Mouse (Mus musculus): ENCODE measurements around the gene Vps13d.

Vps13d gene

DNA sequence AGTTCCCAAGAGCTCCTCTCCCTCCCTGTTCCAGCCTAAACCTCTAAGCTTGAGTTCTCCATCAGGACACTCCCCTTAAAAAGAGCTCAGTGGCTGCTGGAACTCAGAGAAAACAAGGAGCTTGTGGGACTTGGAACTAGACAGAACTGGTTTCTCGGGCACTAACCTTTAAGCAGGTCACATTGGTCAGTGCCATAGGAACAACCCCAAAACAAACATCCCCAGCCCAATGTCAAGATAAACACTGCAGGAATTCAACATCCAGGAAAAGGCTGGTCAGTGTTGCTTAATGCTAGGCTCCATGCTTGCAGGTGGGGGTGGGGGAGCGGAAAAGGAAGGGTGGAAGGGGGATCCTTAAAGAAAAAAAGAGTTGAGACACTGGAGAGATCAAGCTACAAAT is 120.5 kb downstream of the Vps13d start:
- DNase-seq (ENCODE audit: low spot score), result no peak

DNA sequence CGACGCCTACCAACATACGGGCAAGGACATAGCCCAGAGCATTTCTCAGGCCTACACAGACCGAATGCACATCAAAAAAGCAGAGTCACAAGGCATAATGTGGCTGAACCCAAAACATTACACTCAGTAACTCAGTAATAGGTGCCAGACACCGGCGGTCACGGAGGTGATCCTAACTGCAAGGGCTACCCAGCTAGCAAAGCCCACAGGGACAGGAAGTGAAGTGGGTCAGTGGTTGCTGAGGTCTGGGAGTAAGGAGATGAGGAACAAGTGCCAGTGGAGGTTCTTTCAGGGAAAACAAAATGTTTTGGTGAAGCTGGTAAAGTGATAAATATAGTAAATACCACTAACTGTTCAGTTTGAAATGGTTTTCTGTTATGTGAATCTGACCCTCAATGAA is 121.1 kb downstream of the Vps13d start:
- DNase-seq (ENCODE audit: low spot score), result no peak

DNA sequence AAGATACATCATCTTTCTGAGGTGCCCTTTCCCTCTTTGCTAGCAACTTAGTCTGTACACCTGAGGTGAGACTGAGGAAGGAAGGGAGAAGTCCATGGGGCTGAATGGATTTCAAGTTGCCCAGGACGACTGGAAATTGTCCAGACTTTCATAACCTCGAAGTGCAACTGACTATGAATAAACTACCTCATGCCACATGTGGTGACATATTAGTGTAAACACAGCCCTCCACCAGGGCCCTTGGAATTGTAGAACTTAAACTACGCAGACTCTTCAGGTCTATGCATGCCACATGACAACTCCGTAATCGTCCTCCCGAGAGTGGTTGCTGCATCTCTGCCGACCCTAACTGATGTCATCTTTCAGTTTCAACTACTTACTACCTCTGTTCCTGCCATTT is 122.9 kb downstream of the Vps13d start:
- no peak for DNase-seq (ENCODE audit: low spot score)

DNA sequence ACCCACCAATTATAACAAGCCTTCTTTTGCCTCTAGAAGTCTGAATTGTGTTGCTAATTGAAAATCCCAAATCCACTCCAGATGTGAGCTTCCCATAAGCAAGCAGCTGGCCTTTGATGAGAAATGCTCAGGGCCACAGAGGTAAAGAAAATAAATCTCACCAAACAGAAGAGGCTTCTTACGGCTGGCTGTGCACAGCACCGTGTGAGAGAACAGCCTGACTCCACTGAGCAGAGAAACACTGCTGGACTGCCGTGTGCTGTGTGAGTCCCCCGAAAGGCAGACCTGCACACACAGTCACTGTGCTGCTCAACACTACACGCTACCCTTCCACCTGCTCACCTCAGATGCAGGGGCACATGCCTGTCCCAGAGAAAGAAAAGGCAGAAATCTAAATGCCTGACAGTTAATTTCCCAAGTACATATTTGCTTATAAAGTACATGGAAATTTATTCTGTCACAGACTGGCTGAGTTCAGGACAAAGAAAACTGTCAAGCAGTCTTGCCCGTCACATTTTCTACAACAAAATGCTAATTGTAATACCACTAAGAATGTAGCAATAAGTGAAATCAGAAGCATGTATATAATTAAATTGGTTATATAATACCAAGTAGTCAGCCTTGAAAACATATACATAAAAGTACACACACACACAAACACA is 127.7 kb downstream of the Vps13d start:
- DNase-seq (ENCODE audit: low spot score), result no peak

DNA sequence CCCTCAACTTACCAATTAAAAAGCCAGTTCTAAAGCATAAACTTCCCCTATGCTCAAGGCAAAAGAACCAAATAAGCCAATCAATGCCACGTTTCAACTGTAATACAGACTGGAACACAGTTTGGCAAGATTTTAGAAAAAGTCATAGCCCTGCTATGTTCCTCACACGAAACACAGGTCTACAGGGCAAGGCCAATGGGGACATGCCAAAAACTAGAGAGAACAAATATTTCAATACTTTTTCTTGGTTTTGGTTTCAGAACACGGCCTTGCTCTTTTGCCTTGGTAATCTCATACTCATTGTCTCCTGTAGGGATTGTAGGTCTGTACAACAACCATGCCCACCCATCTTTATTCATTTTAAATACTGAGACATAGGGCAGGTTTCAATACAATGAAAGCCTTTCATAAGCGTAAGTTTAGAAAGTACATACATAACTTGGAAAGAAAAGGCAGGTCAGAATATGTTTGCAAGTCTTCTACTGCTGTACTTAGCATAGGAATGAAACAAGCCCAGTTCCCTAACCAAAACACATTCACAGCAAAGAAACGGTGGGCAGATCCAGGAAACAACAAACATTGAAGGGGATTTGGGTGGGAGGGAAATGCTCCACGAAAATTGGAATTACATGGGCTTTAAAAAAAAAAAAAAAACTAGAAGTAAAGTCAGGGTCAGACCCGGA is 128.3 kb downstream of the Vps13d start:
- DNase-seq (ENCODE audit: low spot score), result no peak

DNA sequence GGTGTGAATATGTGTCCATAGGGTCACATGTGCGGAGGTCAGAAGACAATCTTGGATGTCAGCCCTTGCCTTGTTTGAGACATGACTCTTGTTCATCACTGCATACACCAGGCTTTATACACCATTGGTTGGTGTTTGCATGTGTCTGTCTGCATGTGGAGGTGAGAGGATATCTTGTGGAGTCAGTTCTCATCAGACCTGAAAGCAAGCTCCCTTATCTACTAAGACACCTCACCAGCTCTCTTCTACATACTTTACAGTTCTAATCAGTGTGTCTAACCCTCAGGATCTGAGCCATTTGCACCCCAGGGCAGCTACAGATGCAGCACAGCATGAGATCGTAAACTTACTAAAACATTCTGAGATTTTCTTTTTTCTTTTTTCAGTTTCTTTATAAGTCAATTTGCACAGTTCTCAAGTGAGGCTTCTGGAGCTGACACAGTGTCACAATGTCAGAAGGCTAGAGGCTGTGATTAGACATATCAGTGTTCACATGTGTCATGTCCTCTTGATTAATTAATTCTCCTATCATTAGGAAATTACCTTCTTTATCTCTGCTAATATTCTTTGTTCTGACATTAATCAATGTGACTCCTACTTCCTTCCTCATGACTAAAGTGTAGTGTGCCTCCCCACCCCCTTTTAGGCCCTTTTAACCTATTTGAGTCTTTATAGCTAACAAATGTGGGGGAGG is 135.9 kb downstream of the Vps13d start:
- no peak for DNase-seq (ENCODE audit: low spot score)

DNA sequence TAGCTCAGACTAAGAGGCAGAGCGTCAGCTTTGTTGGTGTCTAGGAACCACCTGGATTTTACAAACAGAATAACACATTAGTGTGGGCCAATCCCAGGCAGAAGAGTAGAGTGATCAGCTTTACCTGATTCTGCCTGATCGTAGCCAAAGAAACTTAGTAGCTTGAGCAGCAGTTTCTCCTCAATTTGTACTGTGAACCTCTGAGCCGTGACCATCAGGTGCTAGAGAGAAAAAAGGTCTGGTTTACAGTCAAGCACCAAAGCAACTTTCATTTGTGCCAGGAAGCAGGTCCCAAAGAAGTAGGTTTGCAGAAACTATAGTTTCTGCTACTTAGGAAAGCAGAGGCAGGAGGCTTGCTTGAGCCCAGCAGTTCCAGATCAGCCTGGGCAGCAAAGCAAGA is 138.5 kb downstream of the Vps13d start:
- no peak for DNase-seq (ENCODE audit: low spot score)

DNA sequence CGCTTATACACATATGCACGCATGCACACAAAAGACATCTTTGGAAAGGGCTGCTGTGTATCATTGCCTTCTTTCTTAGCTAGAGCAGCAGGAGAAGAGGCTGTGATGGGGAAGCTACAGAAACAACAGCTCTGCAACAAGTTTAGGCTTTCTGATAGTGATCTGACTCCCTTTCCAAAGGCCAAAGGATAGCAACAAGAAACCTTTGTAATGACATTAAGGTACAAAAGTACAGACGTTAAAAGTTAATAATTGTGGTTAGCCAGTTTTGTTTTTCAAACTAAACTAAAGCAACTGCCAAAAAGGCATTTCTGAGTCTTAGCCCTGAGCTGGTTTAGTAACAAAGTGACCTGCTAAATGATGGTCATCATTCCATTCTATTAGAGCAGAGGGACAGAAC is 139.0 kb downstream of the Vps13d start:
- DNase-seq (ENCODE audit: low spot score), result no peak

DNA sequence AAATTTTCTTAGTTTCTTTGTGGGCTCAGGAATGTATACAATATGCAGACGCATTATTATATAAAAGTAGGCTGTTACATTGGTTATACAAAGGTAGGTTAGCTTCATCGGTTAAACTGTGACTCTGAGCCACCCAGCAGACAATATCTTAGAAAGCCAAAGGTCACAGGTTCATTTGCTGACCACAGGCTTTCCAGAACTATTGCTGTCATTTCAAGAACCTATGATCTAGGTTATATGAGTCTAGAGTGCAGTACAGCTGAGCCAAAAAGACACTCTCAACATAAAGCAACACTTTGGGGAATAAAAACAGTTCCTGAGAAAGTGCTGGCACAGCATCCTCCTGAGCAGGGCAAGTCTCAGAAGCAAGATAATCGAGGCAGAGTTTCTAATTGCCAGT is 140.4 kb downstream of the Vps13d start:
- DNase-seq (ENCODE audit: low spot score), result no peak

DNA sequence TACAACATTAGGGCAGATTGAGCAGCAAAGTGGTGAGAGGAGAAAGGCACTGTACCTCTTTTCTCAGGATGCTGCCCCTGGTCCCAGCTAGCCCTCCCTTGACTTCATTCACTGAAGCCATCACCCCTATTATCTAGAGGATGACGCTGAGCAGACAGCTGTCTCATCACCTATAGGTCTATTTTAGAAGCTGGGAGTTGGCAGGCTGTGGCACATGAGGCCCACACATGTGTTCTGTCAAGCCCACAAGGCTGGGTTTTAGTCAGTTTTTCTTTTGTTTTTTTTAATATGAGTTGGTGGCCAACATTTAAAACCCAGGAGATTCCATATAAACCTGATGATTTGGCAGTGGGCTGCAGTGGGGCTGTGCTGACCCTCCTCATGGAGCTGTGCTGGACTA is 142.1 kb downstream of the Vps13d start:
- peak; percentile 8 for DNase-seq (ENCODE audit: low spot score)

DNA sequence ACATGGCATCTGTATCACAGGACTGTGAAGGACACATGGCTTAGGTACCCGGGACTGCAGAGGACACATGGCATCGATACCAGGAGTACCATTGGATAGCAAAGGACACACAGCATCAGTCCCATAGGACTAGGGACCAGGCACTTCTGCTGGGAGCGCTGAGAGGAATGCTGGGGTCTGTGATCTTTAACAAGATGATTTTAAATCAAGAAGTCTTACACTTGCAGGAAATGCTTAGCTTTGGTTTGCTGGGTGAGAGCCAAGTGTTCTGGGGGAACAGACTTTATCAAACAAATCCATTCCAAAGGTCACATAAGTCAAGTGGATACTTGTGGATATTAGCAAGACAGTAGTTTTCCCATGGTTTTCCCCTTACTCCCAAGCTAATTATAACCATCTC is 142.5 kb downstream of the Vps13d start:
- DNase-seq (ENCODE audit: low spot score), result peak; percentile 6

DNA sequence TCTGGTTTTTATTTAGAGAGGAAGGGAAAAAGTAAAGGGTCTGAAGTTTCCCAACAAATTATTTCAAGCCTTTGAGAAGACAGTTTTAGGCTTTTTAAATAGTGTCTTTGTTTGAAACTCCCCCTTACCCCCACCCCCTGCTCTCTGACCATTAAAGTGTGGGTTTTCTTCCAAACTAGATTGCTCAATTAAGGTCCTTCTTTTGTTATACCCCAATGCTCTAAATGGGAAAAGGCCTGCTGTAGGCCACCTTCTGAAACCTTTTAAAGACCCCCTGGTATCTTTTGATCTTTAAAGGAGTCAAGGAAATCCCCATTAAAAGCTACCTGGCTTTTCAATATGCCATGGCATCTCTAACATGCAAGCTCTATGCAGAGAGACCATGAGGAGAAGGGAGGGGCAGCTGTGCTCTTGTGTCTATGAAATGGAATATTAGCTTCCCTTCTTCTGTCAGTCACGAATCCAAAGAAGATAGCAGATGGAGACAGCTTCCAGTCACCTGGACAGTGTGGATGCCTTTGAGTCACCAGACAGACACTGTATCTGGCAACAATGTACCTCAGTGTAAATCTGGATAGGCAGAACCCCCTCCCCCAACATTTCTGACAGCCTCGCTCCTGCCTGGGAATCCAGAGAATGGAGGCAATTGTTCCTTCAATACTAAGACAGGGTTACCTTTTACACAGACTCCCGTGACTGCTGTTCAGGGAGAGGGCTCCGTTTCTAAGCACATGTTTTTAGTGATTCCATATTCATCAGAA is 143.4 kb downstream of the Vps13d start:
- DNase-seq (ENCODE audit: low spot score), result no peak

DNA sequence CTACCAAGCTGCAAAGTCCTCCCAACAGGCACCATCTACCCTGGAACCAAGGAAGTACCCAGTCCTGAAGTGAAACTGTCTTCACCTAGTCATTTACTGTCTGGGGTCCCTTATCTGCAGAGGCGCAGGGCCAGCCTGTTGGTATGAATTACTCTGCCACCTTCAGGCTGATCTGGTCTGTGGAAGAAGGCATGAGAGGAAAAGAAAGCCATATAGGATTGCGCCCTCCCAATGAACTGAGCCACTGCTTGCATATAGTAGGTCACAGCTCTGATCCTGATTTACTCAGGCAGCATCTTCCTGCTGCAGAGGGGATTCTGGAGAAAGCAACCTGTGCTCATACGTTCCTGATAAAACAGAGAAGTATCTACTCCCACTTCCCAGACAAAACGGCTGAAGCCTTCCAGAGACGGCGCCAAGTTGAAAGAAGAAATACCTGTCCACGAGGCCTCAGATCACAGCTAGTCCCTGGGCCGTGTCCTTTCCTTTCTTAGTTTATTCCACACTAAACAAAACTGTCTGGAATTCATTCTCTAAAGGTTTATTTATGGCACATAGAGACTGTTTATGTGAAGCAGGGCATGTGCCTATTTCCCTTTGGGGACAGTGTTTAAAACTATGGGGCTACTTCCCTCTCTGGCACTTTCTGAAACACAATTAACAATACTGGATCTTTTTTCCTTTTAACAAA is 144.1 kb downstream of the Vps13d start:
- no peak for DNase-seq (ENCODE audit: low spot score)

DNA sequence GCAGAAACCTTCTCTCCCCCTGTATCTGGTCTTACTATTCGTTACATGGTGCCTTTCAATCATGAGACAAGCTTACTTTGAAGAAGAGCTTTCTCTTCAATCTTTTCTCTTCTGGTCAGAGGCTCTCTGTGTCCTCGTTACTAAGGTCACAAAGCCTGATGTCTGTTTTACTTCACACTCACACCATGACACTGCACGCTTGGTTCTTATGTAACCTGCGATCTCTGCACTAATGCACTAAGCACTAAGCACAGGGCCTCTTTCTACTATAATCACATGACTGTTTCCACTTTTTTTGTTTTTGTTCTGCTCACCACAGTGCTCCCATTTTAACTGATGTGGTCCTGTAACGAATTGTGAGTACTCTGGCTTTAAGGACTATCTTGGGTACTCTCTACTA is 146.8 kb downstream of the Vps13d start:
- no peak for DNase-seq (ENCODE audit: low spot score)

DNA sequence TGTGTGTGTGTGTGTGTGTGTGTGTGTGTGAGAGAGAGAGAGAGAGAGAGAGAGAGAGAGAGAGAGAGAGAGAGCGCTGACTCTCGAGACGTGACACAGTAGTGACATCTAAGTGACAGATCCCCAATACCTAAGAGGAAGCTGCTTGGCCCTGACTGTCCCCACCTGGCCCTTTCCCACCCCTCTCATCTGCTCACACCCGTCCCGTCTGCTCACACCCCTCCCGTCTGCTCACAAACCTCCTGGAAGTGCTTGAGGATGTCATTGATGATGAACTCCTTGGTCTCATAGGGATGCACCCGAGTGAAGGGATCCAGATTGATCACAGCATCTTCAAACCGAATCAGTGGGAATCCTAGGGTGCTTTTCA is 148.8 kb downstream of the Vps13d start:
- no peak for DNase-seq (ENCODE audit: low spot score)

DNA sequence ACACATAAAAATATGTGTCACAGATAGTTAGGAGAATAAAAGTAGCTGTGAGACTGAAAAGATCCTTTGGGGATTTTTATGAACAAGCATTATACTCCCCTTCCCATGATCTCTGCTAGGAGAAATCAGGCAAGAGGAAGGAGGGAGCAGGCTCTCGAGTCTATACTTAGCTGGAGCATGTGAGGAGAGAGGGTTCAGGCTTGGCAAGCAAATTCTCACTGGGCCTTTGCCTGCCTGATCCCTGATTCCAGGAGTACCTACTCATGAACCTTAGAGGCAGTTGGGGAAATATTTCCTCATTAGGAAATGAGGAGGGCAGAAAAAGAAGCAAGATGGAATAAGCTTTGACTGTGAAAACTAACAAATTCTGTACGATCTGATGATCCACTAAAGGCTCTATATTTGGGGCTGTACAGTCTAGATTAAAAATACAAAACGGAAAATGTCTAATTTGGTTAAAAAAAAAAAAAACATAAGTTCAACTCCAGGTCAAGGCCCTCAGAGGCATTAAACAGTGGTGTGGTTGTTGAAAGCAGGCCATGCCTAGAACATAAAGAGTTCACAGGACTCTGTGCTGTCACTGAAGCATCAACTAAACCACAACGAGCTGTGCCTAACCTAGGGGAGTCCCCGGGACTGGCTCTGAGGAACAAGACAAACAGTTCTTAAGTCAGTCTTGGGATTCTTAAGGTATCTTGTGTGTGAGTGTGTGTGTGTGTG is 149.3 kb downstream of the Vps13d start:
- DNase-seq (ENCODE audit: low spot score), result no peak

DNA sequence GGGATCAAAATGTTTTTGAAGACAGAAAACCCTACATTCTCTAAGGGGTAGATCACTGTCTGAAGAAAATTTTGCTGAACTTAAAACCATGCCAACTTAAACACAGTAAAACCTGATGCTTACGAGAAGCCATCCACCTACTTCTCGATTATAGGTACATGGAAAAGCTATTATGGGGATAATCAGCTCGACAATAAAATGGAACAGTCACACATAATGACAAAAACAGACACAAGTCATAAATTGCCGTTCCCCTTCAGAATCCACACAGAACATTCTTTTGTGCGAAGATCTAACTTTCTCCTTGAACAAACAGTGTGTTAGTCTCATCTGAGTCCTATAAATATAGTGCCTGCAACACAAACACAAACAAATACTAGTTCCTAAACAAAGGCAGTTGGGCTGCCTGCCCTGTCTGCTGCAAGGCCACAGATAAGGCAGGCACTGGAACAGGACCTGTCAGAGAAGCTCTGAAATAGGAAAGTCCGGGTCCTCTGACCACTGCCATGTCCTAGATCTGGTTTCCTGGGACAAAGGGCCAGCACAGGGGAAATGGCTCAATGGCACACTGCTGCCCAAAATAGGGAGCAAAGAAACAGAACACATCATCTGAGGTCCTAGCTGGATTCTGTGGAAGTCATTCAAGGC is 153.5 kb downstream of the Vps13d start:
- DNase-seq (ENCODE audit: low spot score), result no peak

DNA sequence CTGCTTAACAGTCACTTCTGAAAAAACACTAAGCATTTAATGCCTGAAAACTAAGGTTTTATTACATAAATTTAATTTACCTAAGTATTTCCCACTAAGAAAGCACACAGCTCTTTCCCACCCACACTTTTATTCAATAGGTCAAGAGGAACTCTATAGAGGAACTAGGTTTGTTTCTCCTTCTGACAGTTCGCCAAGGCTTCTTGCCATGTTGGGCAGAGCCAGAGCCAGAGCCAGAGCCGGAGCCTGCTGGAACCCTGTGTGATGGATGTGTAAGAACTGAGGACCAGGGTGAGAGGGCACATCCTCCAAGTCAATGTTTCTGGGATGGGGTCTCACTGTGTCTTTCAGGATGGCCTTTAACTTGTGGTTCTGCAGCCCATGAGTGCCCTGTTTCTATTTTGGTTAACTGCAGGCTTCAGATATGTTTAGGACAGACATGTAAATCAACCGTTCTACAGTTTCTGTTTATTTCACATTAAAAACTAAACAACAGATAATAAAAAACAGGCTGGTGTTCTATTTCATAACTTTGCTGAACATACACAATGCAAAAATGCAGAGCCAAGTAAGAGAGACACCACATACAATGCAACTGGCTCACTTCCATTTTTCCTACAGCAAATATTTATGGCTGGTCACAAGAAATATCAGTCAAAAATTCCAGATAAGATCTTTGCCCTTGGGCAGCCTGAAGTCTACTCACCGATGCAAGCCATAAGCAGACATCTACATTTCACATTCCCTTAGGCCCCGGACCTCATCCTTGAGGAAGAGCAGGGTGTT is 157.0 kb downstream of the Vps13d start:
- no peak for DNase-seq (ENCODE audit: low spot score)

DNA sequence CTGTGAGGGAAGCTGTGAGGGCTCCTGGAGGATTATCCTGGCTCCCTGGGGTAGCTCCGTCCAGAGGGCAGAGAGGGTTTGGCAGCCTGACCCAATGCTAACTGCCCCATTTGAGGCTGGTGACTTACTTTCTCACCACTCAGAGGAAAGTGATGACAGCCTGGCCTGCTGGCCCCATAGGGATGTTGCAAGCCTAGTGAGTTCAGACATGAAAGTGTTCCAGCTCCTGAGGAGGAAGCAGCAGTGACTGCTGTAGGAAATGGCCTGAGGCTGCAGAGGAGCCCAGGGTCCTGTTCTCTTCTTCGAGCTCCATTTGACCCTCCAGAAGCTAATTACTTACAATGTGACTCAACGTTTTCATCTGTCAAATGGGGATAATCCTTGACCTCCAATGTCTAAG is 157.8 kb downstream of the Vps13d start:
- no peak for DNase-seq (ENCODE audit: low spot score)

DNA sequence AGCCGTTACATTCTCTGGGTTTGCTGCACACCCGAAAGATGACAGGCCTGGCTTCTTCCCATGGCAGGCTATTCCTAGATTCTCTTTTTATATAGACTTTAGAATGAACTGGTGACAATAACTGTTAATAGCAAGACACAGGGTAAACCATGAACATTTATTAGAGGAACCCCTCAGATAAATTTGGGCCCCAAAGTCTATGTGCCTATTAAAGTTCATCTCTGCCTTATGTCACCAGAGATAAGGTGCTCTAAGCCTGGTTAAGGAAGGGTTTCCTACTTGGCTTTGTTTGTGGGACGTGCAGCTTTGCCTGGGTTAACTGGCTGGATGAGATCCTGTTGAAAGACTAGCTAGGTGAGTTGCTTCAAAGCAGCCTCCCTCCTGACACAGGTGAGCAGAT is 159.4 kb downstream of the Vps13d start:
- no peak for DNase-seq (ENCODE audit: low spot score)

All from MN1 (cell line).